Mouse (Mus musculus) cerebellum, adult 9-11 months (tissue): ENCODE measurements around the gene Cacul1.
A peak's percentile ranks its signal among the peaks of the same experiment; 100 is the strongest.
"Not testable (repeated sequence)": the region's sequence is repeated elsewhere in the genome, so short reads cannot be mapped to it uniquely, and the experiment has no call there.

ENCODE experiments used
- DNase-seq: peaks from one replicate; pipeline ENCODE4 v3.0.0; 2022

Gene Cacul1

DNA sequence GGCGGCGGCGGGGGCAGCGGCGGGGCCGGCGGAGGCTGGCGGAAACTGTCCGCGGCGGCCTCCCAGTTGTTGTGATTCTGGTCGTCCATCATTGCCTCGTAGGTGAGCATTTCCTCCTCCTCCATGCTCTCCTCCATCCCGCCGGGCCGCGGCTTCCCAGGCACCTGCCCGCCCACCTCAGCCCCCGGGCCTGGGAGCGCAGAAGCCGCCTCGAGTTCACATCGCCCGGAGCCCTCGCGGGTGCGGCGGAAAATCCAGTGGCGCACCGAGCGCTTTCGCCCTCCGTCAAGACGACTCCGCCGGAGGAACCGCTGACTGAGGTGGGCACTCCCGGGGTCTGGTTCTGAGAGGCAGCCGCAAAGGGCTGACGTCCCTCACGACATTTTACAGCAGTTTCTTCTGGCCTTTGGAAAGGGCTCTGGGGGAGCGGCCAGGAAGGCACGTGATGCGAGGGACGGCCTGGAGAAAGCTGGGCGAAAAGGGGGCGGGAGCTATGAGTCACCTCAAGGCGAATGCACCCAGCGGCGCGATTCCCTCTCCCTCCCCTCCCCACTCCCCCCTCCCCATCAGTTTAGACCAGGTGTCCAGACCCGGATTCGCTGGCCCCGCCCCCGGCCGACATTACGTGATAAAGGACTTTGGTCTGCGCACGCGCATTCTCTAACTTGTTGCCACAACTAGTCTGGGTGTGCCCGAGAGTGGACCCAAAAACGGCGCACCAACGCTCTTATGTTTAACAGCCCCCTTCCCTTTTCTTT is at the start of gene Cacul1:
TSS of gene Cacul1 (minus strand) at position 444 of the 758 bp plus-strand sequence.
- DNase-seq = peak; percentile 97

DNA sequence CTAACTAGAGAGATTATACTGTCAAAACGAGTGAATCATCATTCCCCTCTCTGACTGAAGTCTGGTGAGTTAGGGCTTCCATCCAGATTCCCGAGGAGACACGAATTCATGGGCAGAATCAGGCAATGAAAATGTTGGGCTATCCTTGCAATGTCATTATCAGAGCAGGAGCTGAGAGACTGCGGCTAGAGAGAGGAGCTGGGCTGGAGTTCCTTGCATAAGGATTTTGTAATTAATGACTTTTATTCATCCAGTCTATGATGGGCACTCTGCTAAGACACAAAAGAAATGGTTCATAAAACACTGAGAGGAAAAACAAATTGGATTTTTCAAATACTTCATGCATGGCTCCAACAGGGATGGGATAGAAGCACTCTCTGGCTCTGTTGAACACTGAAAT is 38.6 kb upstream of the Cacul1 start:
- no peak for DNase-seq

DNA sequence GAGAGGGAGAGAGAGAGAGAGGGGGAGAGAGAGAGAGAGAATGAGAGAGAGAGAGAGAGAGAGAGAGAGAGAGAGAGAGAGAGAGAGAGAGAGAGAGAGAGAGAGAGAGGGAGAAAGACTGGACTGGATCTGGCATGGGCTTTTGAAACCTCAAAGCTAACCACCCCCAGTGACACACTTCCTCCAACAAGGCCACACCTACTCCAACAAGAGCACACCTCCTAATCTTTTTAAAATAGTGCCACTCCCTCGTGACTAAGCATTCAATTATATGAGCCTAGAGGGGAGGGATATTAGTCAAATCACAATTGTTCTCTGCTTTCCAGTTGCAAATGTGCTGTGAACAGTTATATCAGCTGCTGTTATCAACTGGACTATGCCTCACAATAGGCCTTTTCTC is 36.2 kb upstream of the Cacul1 start:
- no peak for DNase-seq

DNA sequence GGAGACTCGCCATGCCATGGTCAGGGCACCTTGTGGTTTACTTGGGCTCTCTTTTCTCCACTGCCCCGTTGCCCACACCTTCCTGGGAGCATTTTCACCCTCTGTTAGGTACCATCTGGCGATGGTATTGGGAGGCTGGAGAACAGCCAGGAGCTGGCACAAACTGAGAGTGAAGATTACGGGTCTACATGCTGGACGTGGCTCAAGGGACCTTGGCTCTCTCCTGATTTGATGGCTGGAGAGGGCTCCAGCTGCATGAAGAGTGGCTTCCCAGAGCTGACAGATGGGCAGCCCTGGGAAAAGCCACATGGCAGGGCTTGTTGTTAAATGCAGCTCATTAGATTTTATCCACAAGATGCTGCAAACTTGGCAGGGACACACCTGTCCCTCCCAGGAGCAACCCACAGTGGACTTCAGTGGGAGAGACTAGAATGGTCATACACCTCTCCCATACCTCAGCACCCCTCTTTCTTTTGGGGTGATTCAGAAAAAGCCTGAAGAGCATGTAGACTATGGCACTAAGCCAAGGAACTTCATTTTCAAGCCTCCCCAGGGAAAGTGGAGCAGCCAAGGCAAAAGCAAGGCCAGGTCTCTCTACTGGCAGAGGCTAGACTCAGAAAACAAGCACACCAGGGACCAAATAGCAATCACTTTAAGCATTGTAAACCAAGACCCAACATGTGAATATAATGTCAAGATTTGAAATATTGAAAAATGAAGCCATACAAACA is 34.8 kb upstream of the Cacul1 start:
- DNase-seq = peak; percentile 87

DNA sequence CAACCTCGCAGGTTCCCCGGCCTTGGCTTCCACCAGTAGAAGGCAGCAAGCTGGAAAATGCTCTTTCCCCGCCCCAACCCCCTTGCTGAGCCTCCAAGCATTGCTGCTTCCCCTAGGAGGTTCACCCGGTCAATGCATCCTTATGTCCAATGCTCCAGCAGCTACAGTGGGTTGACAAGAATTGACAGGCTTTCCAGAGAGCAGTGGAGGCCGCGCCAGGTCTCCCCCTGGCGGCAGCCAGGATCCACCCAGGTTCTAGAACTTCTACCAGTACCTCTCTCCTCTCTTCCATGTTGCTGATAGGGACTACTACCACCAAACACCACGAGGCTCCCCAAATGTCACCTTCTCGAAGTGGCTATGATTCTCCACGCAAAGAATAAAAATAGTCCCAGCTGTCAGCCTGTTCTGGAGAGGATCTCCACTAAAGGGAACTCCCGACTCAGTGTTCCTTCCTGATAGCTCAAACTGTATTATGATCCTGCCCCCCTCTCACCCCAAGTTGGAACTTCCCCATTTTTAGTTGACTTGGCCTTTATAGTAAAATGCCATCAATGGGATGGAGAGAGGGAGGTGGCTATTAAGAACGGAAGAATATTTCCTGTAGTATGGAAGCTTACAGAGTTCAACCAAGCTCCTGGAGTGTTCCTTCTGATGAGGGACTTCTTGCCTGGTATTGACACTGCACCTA is 30.8 kb upstream of the Cacul1 start:
- no peak for DNase-seq

DNA sequence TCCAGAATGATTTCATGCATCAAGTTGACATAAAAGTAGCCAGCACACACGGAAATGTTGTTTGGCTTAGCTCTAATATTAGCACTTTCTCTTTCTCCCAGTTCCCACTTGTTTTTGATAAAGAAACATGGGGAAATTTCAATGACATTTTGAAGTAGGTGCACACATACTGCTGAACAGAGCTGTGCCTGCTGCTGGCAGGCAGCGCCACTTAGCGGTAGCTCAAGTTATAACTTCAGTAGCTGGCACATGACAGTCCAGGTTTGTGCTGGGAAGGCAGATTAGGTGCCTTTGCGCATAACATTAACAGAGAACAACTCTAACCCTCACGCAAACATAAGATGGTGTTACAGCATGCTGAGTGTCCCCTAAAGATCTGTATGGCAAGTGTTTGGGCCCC is 27.9 kb upstream of the Cacul1 start:
- DNase-seq = no peak

DNA sequence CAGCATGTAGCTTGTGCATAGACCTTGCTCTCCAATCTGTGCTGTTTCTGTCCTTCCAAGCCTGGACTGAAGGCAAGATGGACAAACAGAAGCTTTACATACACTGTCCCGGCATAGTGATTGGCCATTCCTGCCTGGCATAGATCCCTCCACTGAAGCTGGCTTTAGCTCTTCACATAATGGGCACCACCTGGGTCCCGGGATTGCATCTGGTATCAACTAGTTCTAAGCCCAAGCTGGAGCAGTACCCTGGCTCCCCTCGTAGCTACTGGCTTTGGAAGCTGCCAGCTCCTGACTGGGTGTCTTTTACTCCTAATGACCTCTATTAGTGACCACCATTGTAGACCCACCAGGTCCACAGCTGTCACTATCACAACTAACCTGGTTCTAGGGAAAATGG is 22.8 kb upstream of the Cacul1 start:
- no peak for DNase-seq

DNA sequence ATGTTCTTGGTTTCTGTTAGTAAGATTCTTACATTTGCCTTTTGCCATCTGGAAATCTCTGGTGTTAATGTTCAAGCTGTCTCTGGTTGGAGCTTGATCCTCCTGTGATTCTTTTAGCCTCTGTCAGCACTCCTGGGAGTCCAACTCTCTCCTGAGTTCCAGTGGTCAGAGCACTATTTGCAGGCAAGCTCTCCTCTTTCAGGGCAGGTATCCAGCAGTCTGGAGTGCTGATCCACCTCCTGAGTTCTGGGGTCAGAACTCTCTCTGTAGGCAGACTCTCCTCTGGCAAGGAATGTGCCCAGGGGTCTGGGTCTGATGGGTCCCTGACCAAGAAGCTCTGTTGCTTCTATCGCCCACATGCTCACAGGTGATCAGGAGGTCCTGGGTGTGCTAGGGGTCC is 21.2 kb upstream of the Cacul1 start:
- DNase-seq = not testable (repeated sequence)

DNA sequence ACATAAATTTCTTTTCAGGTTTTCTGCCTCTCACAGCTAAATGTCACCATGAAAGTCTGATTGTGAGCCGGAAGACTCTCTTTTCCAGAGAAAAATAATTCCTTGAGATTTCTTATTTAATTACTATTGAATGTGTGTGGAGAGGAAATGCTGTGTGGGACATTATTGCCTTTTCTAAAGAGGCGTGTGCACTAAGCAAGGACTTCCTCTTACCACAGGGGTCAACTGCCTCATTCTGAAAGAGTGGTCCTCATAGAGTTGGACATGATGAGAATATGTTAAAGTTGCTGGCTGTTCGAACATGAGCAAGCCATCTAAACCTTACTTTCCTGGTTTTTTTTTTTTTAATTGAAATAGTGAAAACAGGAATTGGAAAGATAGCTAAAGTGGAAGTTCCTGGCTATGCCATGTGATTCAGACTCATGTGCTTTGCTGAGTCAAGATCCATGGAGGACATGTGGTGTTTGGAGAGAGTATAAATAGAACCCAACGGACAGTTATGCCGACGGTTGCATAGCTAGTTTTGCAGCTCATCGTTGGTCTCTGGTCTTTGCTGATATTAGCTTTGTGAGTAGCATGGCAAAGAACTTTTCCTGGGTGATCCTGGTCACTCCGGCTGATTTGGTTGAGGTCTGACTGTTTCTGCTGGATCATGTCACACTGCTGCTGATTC is 17.3 kb upstream of the Cacul1 start:
- DNase-seq = no peak

DNA sequence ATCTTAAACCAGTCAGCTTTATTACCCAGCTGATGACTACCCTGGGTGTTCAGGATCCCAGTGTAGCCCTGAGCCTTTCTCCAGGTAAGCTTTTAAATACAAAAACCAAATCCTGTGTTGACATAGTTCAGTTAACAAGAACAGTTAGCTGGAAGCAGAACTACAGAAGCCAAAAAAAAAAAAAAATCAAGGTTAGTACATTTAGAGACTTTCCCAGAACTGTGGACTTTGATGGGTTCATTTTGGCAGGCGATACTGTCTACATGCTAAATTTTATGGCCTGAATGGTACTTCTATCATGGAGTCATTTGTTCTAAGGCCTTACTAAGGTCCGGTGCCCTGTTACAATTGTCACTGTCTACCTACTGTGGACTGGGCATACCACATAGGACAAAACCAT is 8.8 kb upstream of the Cacul1 start:
- DNase-seq = no peak

DNA sequence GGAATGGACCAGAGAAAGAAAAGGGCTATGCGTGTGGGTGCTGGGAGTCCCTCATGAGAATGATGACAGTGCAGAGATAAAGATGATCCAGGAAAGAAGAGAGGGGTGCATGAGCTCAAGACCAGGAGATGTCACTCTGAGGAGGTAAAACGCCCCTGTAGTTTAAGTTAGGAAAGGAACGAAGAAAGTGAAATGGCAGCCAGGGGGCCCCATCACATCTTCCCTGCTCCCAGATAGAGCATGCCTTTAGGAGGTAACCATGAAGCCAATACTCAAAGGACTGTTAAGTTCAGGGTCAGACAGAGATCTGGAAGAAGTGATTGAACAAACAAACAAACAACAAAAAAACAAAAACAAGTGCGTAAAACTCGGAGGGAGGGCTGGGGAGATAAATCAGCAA is 5.8 kb upstream of the Cacul1 start:
- DNase-seq = no peak

DNA sequence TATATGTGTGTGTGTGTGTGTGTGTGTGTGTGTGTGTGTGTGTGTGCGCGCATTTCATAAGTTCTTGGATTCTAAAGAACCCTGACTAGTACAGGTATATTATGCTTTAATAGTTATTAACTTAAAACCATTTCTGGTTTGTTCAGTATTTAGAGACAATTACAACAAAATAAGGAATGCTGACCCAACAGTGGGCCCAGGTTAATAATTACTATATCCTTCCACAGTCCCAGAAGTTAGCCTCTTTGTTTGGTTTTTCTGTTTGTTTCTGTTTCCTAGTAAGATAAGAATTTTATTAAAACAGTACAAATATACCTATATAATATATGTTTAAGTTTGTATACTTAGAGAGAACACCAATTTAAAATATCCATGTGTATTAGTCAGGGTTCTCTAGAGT is 2.4 kb upstream of the Cacul1 start:
- no peak for DNase-seq

DNA sequence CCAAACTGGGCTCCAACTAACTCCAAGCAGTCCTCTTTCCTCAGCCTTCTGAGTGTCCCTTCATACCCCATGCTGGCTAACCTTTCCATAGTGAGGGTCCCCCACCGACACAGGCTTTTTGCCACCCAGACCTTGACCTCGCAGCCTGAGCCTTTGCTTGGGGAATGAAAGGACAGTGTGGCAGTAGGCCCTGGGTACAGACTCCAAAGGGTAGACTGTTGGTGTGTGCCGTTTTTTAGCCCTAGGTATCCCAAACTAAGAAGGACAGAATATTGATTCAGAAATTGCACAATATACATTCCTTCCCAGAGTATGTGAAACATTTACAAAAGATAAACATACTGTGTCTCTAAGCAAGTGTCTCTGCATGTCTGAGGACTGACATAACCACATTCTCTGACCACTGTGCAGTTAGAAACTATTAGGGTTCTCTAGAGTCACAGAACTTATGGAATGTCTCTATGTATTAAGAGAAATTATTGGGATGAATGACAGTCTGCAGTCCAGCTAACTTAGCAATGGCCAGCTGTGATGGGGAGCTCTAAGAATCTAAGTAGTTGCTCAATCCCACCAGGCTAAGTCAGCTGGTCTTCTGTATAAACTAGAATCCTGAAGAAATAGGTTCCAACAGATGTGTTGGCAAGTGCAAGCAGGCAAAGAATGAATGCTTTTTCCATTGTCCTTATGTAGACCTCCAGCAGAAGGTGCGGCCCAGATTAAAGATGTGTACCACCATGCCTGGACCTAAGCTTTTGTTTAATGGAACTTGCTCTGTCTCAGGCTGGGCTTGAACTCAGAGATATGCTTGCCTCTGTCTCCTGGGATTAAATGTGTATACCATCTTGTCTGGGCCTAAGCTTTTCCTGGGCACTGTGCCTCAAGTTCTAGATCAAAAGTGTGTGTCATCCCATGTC is 809 bp upstream of the Cacul1 start:
- peak; percentile 33 for DNase-seq

DNA sequence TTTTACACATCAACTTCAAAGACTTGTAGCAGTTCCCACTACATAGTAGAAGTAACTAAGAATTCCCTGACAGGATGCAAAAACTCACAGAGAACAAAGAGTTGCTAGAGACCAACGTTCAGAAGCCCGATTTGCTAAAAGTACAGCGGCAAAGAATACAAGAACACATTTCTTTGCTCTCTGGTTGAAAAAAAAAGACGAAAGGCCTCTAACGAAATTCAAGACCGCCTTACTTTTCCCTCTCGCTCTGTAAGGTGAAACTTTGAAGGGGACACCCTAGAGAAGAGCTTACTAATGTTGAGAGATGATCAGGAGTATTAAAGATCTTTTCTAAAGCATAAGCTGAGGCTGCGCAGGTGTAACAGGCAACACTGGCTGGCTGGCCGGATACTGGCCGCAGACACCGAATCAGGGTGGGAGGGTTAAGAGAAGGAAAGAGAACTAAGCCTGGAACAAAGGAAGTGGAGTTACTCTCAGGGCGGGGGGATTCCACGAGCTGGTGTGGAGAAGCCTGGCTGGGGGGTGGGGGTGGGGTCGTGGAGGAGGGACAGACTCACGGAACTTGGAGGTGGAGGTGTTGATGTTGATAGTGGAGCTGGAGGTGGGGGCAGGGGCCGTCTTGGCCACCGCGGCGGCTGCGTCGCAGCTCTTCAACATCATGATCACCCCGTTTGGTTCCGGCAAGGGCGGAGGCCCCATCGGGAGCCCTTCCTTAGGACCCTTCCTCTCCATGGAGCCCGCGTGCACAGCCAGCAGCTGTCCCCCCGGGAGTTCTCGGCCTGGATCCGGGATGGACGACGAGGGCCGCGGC is 849 bp downstream of the Cacul1 start:
- peak; percentile 71 for DNase-seq

DNA sequence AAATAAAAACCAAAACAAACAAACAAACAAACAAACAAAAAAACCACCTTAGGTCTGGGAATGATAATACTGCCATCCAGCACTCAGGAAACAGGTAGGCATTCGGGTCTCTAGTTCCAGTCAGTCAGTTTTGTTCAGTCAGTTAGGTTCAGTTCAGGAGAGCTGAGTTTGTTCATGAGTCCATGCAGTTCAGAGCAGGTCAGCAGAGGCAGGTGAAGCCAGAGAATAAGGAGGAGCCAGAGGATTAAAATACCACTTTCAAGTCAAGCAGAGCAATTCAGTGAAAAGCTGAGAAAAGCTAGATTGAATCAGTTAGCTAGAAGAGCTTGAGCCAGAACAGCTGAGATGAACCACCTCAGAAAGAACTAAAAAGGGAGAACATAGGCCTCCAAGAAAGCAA is 4.1 kb downstream of the Cacul1 start:
- no peak for DNase-seq

DNA sequence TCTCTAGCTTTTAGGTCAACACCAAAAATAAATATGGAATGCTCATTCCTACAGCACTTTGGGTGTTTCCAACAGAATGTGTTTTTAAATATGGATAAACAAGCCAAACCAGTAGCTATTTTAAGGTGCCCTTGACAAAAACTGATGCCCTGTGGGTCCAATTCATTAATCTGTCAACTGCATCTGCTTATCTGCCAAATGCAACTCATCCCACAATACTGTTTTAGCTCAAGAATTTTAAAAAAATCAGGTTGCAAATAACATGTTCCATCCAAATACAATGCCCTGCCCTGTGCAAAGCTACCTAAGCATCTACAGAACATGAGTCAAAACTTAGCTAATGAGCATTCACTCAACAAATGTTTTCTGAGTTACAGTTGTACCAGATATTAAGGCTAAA is 20.3 kb downstream of the Cacul1 start:
- DNase-seq = no peak

DNA sequence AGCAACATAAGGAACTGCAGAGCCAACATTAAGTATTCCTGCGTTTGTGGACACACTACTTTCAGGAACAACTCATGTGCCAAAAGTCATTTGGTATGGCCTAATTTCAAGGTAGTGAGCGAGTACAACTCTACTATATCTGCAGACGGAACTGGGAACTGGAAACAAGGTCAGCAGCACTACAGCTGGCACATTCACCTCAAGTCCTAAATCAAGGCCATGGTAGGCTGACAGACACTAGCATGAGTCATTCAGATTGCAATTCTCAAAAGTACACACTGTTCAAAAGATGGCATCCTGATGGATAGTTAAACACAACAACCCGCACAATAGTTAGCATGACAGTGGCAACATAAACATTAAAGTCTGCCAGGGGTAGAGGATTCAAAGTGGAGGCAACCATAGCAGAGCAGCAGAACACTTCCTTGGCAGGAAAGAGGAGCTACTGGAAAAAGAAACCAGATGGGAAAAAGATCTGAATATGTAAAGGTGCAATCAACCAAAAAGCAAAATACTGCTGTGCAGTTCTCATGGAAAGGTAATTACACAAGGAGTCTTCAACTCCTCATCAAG is 25.9 kb downstream of the Cacul1 start:
- DNase-seq = no peak

DNA sequence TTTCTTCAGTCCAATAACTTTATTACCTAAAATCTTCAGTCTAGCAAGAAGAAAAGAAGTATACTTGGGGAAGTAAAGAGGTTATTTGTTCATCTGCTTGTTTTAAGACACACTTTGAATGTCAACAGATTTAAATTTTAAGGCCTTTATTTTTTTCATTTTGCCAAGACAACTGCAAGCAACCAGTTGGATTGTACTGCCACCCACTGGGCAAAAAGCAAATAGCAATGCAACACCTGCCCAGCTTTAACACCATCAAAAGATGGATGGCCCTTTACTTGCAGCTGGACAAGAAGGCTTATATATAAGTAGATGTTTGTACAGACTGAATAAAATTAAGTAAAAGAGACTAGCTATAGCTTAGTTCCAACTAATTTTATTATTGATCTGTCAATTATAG is 27.3 kb downstream of the Cacul1 start:
- no peak for DNase-seq

DNA sequence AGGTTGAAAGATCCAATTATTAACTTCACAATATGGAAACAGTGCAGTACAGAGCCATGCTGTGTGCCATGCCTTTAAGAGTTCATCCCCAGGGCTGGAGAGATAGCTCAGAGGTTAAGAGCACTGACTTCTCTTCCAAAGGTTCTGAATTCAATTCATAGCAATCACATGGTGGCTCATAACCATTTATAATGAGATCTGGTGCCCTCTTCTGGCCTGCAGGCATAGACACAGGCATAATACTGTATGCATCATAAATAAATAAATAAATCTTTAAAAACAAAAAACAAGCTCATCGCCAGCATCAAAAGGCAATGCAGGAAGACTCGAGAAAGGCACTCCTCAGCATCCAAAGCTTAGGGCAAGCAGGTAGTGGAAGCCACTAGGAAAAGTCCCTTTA is 37.5 kb downstream of the Cacul1 start:
- DNase-seq = no peak

DNA sequence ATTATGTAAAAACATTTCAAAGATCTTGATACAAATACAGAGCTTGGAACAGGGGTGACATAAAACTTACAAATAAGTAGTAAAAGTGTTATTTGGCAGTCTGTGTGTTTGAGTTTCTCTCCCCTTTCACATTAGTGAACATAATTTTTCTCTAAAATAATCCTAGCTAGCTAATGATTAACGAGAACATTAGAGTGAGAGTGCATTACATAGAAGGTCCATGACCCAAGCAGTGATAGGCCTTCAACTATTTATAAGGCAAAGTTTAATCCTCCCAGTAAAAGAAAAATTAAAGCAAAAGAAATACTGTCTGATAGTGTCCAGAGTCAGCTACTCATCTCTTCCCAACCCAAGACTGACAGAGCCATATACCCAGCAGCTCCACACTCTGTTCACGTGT is 48.9 kb downstream of the Cacul1 start:
- no peak for DNase-seq

DNA sequence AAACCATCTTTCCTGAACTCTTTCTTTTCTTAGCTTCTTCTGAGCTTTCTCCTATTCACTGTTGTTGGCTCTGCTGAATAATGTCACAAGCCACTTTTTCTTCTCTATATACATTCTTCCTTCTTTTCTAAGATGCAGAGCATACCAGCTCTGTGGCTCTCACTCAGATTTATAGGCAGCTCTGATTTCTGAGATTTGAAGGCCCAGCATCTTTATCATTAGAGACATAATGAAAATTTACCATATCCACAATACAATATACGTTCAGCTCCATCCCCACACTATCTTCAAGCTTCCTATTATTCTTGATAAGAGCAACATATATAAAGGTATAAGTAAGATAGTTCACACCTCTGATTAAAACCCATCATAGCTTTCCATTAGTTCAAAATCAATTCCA is 50.7 kb downstream of the Cacul1 start:
- DNase-seq = no peak
